Mouse (Mus musculus): ENCODE measurements around the gene Vmn2r95. TPM values are rescaled to one million over a fixed set of nuclear protein-coding genes. Genes with fewer than 3 reads are reported as not detected.
"Not testable (repeated sequence)": the region's sequence is repeated elsewhere in the genome, so short reads cannot be mapped to it uniquely, and the experiment has no call there.

Vmn2r95 gene
- not detected in 2 replicates for polyA plus RNA-seq (2014; fragmentation: Nextera tagmentation; extraction: Ambion mirVana)

DNA sequence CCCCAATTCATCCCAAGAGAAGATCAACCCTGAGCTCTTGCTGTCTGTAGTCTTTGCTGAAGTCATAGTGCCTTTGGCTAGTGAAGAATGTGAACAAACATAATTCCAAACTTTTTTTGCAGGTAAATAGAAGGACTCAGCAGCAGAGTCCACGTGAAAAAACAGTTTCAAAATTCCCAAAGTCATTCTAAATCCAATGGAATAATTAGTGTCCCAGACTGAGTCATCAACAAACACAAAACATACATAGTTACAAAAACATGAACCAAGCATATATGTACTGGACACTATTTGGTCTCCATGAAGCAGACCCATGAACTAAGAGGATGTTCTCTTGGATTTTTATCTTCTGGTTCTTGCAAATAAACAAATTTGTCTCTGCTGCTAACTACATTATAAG is at the start of gene Vmn2r95:
TSS of gene Vmn2r95 (plus strand) at position 301 of the 400 bp plus-strand sequence.
- H3K9ac ChIP-seq (ENCODE audit: low read depth, low read length): no peak within 1 kb of the TSS
- H3K27me3 ChIP-seq (ENCODE audit: control insufficient read depth, insufficient read depth, low read length): no peaks in the 10 kb centered on the region
- WGBS: 37% methylated on average over 1 of the region's 1 CpGs
- no peak within 1 kb of the TSS for H3K4me2 ChIP-seq (replicated peaks; ENCODE audit: low read depth, low read length)
- no peaks in the 10 kb centered on the region for H3K36me3 ChIP-seq (ENCODE audit: control insufficient read depth, insufficient read depth, low read length)
- H3K9me3 ChIP-seq (ENCODE audit: control insufficient read depth, low read length): no peaks in the 10 kb centered on the region
- no peak for ATAC-seq (ENCODE audit: low FRiP score, low TSS enrichment)
- no peaks in the 10 kb centered on the region for H3K4me1 ChIP-seq (ENCODE audit: control insufficient read depth, insufficient read depth, low read length)
- H3K27ac ChIP-seq (ENCODE audit: low read depth, low read length): no peak within 1 kb of the TSS
- H3K4me3 ChIP-seq (ENCODE audit: low read length): no peak within 1 kb of the TSS

DNA sequence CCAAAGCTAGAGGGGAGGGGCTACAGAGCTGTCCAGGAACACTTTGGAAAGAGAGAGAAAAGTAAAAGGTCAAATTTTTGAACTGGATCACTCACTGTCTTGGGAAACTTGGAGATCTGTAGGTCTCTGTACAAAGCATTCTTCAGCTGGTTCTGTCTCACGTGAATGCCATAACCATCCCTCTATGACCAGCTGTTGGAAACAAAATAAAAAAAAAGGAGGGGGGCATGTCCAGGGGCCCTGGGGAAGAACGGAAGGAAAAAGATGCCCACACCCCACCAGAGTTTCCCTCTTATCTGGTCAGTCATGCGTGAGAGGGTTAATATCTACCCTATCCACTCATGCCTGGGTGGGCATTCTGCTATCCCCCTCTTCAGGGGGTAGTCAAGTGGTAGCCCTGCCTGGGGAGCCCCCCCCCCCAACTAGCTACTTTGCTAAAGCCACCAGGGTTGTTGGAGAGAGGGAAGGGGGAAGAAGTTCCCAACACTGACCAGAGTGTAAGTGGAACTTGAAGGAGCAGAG is 31.8 kb downstream of the Vmn2r95 start:
- Histone ChIP-seq H3K27me3 (ENCODE audit: control insufficient read depth, insufficient read depth, low read length) (no peaks in the 10 kb centered on the region), H3K9ac (ENCODE audit: low read depth, low read length) (no peak overlapping the region), H3K9me3 (ENCODE audit: control insufficient read depth, low read length) (no peaks in the 10 kb centered on the region), H3K36me3 (ENCODE audit: control insufficient read depth, insufficient read depth, low read length) (no peaks in the 10 kb centered on the region), H3K4me3 (ENCODE audit: low read length) (no peak overlapping the region), H3K27ac (ENCODE audit: low read depth, low read length) (no peak overlapping the region), H3K4me2 (replicated peaks; ENCODE audit: low read depth, low read length) (no peak overlapping the region), H3K4me1 (ENCODE audit: control insufficient read depth, insufficient read depth, low read length) (no peaks in the 10 kb centered on the region)
- 82% methylated on average over 3 of the region's 3 CpGs for WGBS
- ATAC-seq (ENCODE audit: low FRiP score, low TSS enrichment): no peak

DNA sequence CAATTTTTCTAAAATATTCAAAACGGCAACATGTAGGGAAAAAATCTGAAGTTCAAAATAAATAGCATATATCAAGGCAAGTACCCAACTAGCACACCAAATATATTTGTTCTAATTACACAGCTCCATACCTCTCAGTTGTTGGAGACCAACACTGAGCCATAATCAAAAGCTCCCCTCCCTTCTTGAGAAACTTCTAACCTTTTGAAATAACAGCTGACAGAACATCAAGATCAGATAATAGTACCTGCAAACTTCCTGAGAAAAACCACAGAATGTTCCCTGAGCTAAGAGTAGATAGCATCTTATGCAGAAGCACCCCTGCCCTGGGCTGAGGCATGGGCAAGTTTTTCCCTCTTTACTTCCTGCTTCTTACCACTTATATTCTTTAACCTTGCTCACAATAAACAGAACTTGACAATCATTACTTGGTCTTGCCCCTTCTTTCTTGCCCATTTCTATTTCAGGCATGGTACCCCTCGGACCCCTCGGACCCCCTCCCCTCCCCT is 34.3 kb downstream of the Vmn2r95 start:
- H3K4me2 ChIP-seq (replicated peaks; ENCODE audit: low read depth, low read length); H3K4me1 ChIP-seq (ENCODE audit: control insufficient read depth, insufficient read depth, low read length); H3K27ac ChIP-seq (ENCODE audit: low read depth, low read length); H3K4me3 ChIP-seq (ENCODE audit: low read length); H3K9me3 ChIP-seq (ENCODE audit: control insufficient read depth, low read length); H3K36me3 ChIP-seq (ENCODE audit: control insufficient read depth, insufficient read depth, low read length); H3K9ac ChIP-seq (ENCODE audit: low read depth, low read length); H3K27me3 ChIP-seq (ENCODE audit: control insufficient read depth, insufficient read depth, low read length); ATAC-seq (ENCODE audit: low FRiP score, low TSS enrichment): not testable (repeated sequence)
- 94% methylated on average over 3 of the region's 3 CpGs for WGBS

DNA sequence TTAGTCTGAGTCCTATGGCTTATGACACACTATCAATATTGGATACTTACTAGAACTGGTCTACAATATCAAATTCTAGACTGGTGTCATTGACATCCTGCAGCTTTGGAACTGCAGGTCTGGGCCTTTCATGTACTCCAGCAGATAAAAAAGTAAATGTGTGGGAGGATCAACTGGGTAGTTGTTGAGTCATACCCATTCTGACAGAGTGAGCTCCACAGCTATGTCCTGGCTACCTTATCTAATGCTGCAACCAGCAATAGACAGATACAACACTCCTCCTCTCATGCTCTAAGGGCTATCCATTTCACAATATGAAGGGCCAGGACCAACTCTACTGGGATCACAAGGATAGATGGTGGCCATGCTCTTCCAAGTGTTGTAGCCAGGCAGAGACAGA is 38.8 kb downstream of the Vmn2r95 start:
- Histone ChIP-seq H3K36me3 (ENCODE audit: control insufficient read depth, insufficient read depth, low read length) (no peaks in the 10 kb centered on the region), H3K27me3 (ENCODE audit: control insufficient read depth, insufficient read depth, low read length) (no peaks in the 10 kb centered on the region), H3K4me3 (ENCODE audit: low read length) (no peak overlapping the region), H3K4me2 (replicated peaks; ENCODE audit: low read depth, low read length) (no peak overlapping the region), H3K4me1 (ENCODE audit: control insufficient read depth, insufficient read depth, low read length) (no peaks in the 10 kb centered on the region), H3K27ac (ENCODE audit: low read depth, low read length) (no peak overlapping the region), H3K9ac (ENCODE audit: low read depth, low read length) (no peak overlapping the region), H3K9me3 (ENCODE audit: control insufficient read depth, low read length) (no peaks in the 10 kb centered on the region; the same call in 1 of the 2 replicates)
- ATAC-seq (ENCODE audit: low FRiP score, low TSS enrichment): no peak

DNA sequence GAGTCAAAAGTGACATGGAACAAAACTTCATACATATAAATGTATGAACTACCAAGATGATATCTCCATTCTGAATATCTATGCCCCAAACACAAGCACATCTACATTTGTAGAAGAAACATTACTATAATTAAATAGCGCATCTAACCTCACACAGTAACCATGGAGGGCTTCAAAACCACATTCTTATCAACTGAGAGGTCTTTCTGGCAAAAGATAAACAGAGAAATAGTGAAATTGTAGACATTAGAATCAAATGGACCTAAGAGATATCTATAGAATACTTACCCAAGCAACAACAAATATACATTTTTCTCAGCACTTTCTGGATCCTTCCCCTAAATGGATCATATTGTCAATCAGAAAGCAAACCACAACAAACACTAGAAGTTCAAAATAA is 56.0 kb downstream of the Vmn2r95 start:
- no peaks in the 10 kb centered on the region for H3K36me3 ChIP-seq (ENCODE audit: control insufficient read depth, insufficient read depth, low read length)
- H3K27me3 ChIP-seq (ENCODE audit: control insufficient read depth, insufficient read depth, low read length): no peaks in the 10 kb centered on the region
- H3K4me2 ChIP-seq (replicated peaks; ENCODE audit: low read depth, low read length): no peak overlapping the region
- WGBS: 76% methylated on average over 1 of the region's 1 CpGs
- H3K27ac ChIP-seq (ENCODE audit: low read depth, low read length): no peak overlapping the region
- ATAC-seq (ENCODE audit: low FRiP score, low TSS enrichment): no peak
- H3K4me3 ChIP-seq (ENCODE audit: low read length): no peak overlapping the region
- 0 out of 2 replicates have a peak, but pooled peaks cover 3% of the 10 kb centered on the region for H3K9me3 ChIP-seq (ENCODE audit: control insufficient read depth, low read length)
- no peak overlapping the region for H3K9ac ChIP-seq (ENCODE audit: low read depth, low read length)
- no peaks in the 10 kb centered on the region for H3K4me1 ChIP-seq (ENCODE audit: control insufficient read depth, insufficient read depth, low read length)

Other genes starting within 250 kb of the Vmn2r95 start
- gene Vmn2r94, start 146.3 kb upstream of the Vmn2r95 start, polyA plus RNA-seq (2014; fragmentation: Nextera tagmentation; extraction: Ambion mirVana): not detected in 2 replicates
- not detected in 2 replicates for gene Vmn2r93, start 126.0 kb upstream of the Vmn2r95 start, polyA plus RNA-seq (2014; fragmentation: Nextera tagmentation; extraction: Ambion mirVana)
- gene Vmn2r96, start 149.1 kb downstream of the Vmn2r95 start, polyA plus RNA-seq (2014; fragmentation: Nextera tagmentation; extraction: Ambion mirVana): not detected in 2 replicates